Mouse (Mus musculus) adrenal gland, postnatal 25 days (tissue): ENCODE measurements around the gene Sf3a2. TPM values are rescaled to one million over a fixed set of nuclear protein-coding genes. Genes with fewer than 3 reads are reported as not detected.

Source experiments
- DNase-seq: peaks from one replicate; pipeline ENCODE4 v3.0.0; 2021; ENCODE audit warnings: mixed read lengths
- microRNA-seq, 2 experiments: library from miRNA; unstranded; fragments of <30 nt; microRNA quantifications; one replicate each; pipeline ENCODE4 v1.2.0; 2021
- total RNA-seq: library from RNA; stranded (reverse); gene quantifications from 2 replicates; pipeline ENCODE4 v1.2.3, GENCODE M21; 2021

The Sf3a2 gene
- total RNA-seq, 1 experiment from 2014 or later: 60.1 TPM

GRCm38 (mm10) chr10:80848571-80848970 is 50.6 kb downstream of the Sf3a2 start:
- DNase-seq: peak; percentile 42

Small RNA genes within 50 kb of the gene (microRNA-seq; reads per million reads assigned to microRNA genes)
- gene Mir1982: 1.1 to 2.1 reads per million in 2 experiments

Other genes starting within 250 kb of the Sf3a2 start
- 57.4 and 63.5 TPM in 2 replicates for gene Rexo1, start 236.6 kb upstream of the Sf3a2 start, total RNA-seq
- gene Klf16, start 220.9 kb upstream of the Sf3a2 start, total RNA-seq: 9.6 and 14.8 TPM in 2 replicates
- gene Abhd17a, start 207.9 kb upstream of the Sf3a2 start, total RNA-seq: 87.8 and 100 TPM in 2 replicates
- gene Scamp4, start 195.3 kb upstream of the Sf3a2 start, total RNA-seq: 64.8 and 68.6 TPM in 2 replicates
- gene Adat3, start 195.3 kb upstream of the Sf3a2 start, total RNA-seq: 3.5 and 5.6 TPM in 2 replicates
- 2.3 and 3.0 TPM in 2 replicates for gene Gm49322, start 192.2 kb upstream of the Sf3a2 start, total RNA-seq
- gene Csnk1g2, start 175.4 kb upstream of the Sf3a2 start, total RNA-seq: 127 and 157 TPM in 2 replicates
- gene Btbd2, start 141.1 kb upstream of the Sf3a2 start, total RNA-seq: 68.4 and 79.2 TPM in 2 replicates
- 155 and 164 TPM in 2 replicates for gene Mknk2, start 120.1 kb upstream of the Sf3a2 start, total RNA-seq
- gene Mob3a, start 96.2 kb upstream of the Sf3a2 start, total RNA-seq: 15.2 and 18.8 TPM in 2 replicates
- 21.6 and 37.1 TPM in 2 replicates for gene Izumo4, start 96.0 kb upstream of the Sf3a2 start, total RNA-seq
- 94.4 and 102 TPM in 2 replicates for gene Ap3d1, start 55.9 kb upstream of the Sf3a2 start, total RNA-seq
- 97.3 and 102 TPM in 2 replicates for gene Dot1l, start 43.0 kb upstream of the Sf3a2 start, total RNA-seq
- gene Plekhj1, start 428 bp downstream of the Sf3a2 start, total RNA-seq: 114 and 132 TPM in 2 replicates
- gene Amh, start 7.0 kb downstream of the Sf3a2 start, total RNA-seq: 0.79 and 0.90 TPM in 2 replicates
- 6.7 and 8.7 TPM in 2 replicates for gene Jsrp1, start 15.3 kb downstream of the Sf3a2 start, total RNA-seq
- 742 and 955 TPM in 2 replicates for gene Oaz1, start 28.5 kb downstream of the Sf3a2 start, total RNA-seq
- gene Lingo3, start 45.8 kb downstream of the Sf3a2 start, total RNA-seq: 3.5 and 5.1 TPM in 2 replicates
- 42.8 and 49.8 TPM in 2 replicates for gene Lsm7, start 57.0 kb downstream of the Sf3a2 start, total RNA-seq
- 38.8 and 48.5 TPM in 2 replicates for gene Sppl2b, start 57.1 kb downstream of the Sf3a2 start, total RNA-seq
- not detected in 2 replicates for gene Tmprss9, start 73.7 kb downstream of the Sf3a2 start, total RNA-seq
- gene Timm13, start 102.8 kb downstream of the Sf3a2 start, total RNA-seq: 188 and 208 TPM in 2 replicates
- gene Lmnb2, start 120.0 kb downstream of the Sf3a2 start, total RNA-seq: 14.4 and 15.2 TPM in 2 replicates
- gene Gadd45b, start 131.9 kb downstream of the Sf3a2 start, total RNA-seq: 15.3 and 15.4 TPM in 2 replicates
- 4.5 and 7.8 TPM in 2 replicates for gene Gng7, start 216.7 kb downstream of the Sf3a2 start, total RNA-seq
- 1.9 and 2.9 TPM in 2 replicates for gene Diras1, start 227.5 kb downstream of the Sf3a2 start, total RNA-seq
- 45.1 and 80.7 TPM in 2 replicates for gene Slc39a3, start 239.2 kb downstream of the Sf3a2 start, total RNA-seq